Mouse (Mus musculus): ENCODE results near the gene Rab3gap1. TPM values are rescaled to one million over a fixed set of nuclear protein-coding genes. Genes with fewer than 3 reads are reported as not detected.

The Rab3gap1 gene
- polyA plus RNA-seq (2017; shearing (Covaris generic)) = 70.7 TPM

DNA sequence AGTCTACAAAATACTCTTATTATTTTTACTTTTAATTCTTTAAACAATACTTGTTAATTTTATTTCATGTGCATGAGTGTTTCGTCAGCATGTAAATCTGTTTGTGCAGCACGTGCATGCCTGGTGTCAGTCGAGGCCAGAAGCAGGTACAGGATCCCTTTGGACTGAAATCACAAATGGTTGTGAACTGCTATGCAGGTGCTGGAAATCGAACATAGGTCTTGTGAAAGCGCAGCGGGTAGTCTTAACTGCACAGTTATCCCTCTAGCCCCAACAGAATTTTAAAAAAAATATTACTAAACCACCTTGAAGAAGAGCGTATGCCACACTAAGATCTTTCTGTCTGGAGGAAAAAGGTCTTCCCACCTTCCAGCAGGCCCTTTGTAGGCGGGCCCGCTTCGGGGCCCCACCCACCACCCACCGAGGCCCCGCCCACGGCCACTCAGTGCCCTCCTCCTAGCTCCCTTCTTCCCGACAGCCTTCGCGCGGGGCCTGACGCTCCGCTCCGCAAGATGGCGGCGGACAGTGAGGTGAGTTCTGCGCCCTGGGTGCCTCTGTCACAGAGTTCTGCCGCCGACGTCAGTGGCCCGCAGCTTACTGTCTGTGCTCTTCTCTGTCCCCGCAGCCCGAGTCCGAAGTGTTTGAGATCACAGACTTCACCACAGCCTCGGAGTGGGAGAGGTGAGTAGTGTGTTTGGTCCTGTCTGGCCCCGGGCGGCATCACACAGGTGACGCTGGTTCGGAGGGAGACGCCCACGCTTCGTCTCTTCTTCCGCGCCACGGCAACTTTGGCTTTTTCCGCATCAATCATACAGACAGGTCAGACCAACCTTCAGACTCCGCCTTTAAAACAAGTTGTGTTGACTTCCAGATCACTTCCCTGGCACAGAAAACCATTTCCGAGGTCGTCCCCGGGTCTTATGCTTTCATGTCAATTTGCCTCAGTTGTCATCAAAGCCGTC is at the start of gene Rab3gap1:
Gene Rab3gap1, plus strand, starts transcription at position 474 of the 962 bp plus-strand sequence.

DNA sequence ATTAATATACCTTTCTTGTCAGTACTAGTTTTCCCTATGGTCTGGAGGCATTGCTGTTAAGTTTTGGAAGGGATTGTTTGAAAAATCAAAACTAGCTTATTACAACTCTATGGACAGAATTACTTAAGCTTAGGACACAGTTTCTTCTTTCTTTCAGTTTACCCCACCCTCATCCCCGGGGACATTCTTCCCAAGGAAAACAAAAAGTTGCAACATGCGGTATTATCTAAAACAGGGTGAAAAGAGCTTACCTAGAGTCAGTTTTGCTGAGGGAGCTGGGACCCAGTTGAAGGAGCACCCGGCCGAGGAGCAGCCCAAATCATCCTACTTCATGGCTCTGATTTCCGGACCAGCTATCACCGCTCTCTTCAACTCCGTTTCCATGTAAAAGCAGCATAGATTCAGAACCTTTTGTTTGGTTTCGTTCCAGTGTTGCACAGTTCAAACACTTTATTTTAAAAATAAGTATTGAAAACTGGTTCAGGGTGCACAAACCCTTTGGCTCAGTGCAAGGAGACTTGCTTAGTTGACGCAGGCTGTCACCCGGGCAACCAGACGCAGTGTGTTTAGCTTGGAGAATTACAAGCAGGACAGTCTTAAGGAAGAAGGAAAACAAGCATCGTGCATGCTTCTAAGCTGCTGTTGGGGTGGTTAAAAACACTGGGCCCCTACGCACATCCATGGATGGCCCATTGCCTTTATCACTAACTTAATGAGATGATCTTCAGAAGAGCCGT is 13.9 kb upstream of the Rab3gap1 start, which contains the start of gene Map3k19:
Gene Map3k19, minus strand, starts transcription at position 546 of the 737 bp plus-strand sequence.

Other genes starting within 250 kb of the Rab3gap1 start
- gene Tmem163, start 189.2 kb upstream of the Rab3gap1 start, polyA plus RNA-seq (2017; shearing (Covaris generic)) = not detected
- not detected for gene Acmsd, start 139.4 kb upstream of the Rab3gap1 start, polyA plus RNA-seq (2017; shearing (Covaris generic))
- gene Ccnt2, start 94.6 kb upstream of the Rab3gap1 start, polyA plus RNA-seq (2017; shearing (Covaris generic)) = 97.3 TPM
- 0.11 TPM for gene Map3k19, start 13.7 kb upstream of the Rab3gap1 start, polyA plus RNA-seq (2017; shearing (Covaris generic))
- 1.7 TPM for gene Zranb3, start 234.3 kb downstream of the Rab3gap1 start, polyA plus RNA-seq (2017; shearing (Covaris generic))
- 78.7 TPM for gene R3hdm1, start 234.5 kb downstream of the Rab3gap1 start, polyA plus RNA-seq (2017; shearing (Covaris generic))

All from naive thymus-derived CD4-positive, alpha-beta T cell, adult 5 months (primary cell).